Mouse (Mus musculus): ENCODE data around the gene Zfp541. TPM values are rescaled to one million over a fixed set of nuclear protein-coding genes. Genes with fewer than 3 reads are reported as not detected.

The Zfp541 gene
- total RNA-seq, 2 experiments from 2014 or later = not detected

GRCm38 (mm10) chr7:16044531-16044930 lies 17.1 kb upstream of the Zfp541 start:
- no peak for DNase-seq

- no peak for DNase-seq
Observed at GRCm38 (mm10) chr7:16045538-16045937, 16.1 kb upstream of the Zfp541 start.

- peak; percentile 71 for DNase-seq
Observed at GRCm38 (mm10) chr7:16046101-16046480, 15.5 kb upstream of the Zfp541 start.

- DNase-seq = peak; percentile 84
Observed at GRCm38 (mm10) chr7:16046481-16047337, 14.9 kb upstream of the Zfp541 start.

GRCm38 (mm10) chr7:16047338-16048146 lies 14.1 kb upstream of the Zfp541 start, which contains the start of gene Bicra:
Bicra (minus strand) TSS chr7:16047921.
- DNase-seq = peak; percentile 87

- peak; percentile 96 for DNase-seq
Observed at GRCm38 (mm10) chr7:16048164-16048564, 13.4 kb upstream of the Zfp541 start.

- DNase-seq = no peak
Observed at GRCm38 (mm10) chr7:16048675-16049575, 12.7 kb upstream of the Zfp541 start.

GRCm38 (mm10) chr7:16049576-16049915 lies 12.1 kb upstream of the Zfp541 start:
- DNase-seq = no peak

GRCm38 (mm10) chr7:16050600-16050999 lies 11.0 kb upstream of the Zfp541 start:
- no peak for DNase-seq

GRCm38 (mm10) chr7:16051883-16052595 lies 9.6 kb upstream of the Zfp541 start:
- peak; percentile 69 for DNase-seq

- peak; percentile 96 for DNase-seq
Observed at GRCm38 (mm10) chr7:16052684-16053083, 8.9 kb upstream of the Zfp541 start.

- DNase-seq = no peak
Observed at GRCm38 (mm10) chr7:16053105-16053504, 8.5 kb upstream of the Zfp541 start.

GRCm38 (mm10) chr7:16054966-16055365 lies 6.6 kb upstream of the Zfp541 start:
- DNase-seq = no peak

- DNase-seq = no peak
Observed at GRCm38 (mm10) chr7:16055665-16056064, 5.9 kb upstream of the Zfp541 start.

- DNase-seq = no peak
Observed at GRCm38 (mm10) chr7:16056459-16057135, 5.0 kb upstream of the Zfp541 start.

- DNase-seq = no peak
Observed at GRCm38 (mm10) chr7:16057136-16057534, 4.5 kb upstream of the Zfp541 start.

- no peak for DNase-seq
Observed at GRCm38 (mm10) chr7:16062099-16062420, 446 bp downstream of the Zfp541 start.

- no peak for DNase-seq
Observed at GRCm38 (mm10) chr7:16063490-16063889, 1.9 kb downstream of the Zfp541 start.

- no peak for DNase-seq
Observed at GRCm38 (mm10) chr7:16070846-16071245, 9.2 kb downstream of the Zfp541 start.

GRCm38 (mm10) chr7:16071906-16072305 lies 10.3 kb downstream of the Zfp541 start:
- no peak for DNase-seq

- DNase-seq = no peak
Observed at GRCm38 (mm10) chr7:16079947-16080346, 18.3 kb downstream of the Zfp541 start.

Measured in gastrocnemius, postnatal 25 days (tissue).